Mouse (Mus musculus) embryonic fibroblast, embryonic 13.5 days (primary cell): ENCODE results near the gene Izumo1r.

Experiments used
- CTCF ChIP-seq: IDR thresholded peaks from 2 replicates; pipeline ENCODE4 v1.5.1; 2011; ENCODE audit warnings: mild to moderate bottlenecking, control low read depth, low read length, moderate library complexity, borderline replicate concordance; ENCODE audit not compliant: insufficient read depth
- POLR2A ChIP-seq: IDR thresholded peaks from 2 replicates; pipeline ENCODE4 v1.6.1; 2011; ENCODE audit warnings: low read depth, mild to moderate bottlenecking, control low read depth, low read length, moderate library complexity

GRCm38 (mm10) chr9:14872181-14872930 is 31.4 kb downstream of the Izumo1r start:
- TF ChIP-seq CTCF (no peak), POLR2A (no peak)
